Mouse (Mus musculus) granulocyte monocyte progenitor cell, adult 5-6 weeks (primary cell): ENCODE data around the gene Tbc1d1. TPM values are rescaled to one million over a fixed set of nuclear protein-coding genes. Genes with fewer than 3 reads are reported as not detected.

Experiments used
- ATAC-seq: replicated peaks from 2 replicates; pipeline ENCODE4 v1.8.0; 2016; ENCODE audit warnings: mild to moderate bottlenecking, moderate TSS enrichment, inconsistent platforms; ENCODE audit not compliant: poor library complexity, severe bottlenecking
- total RNA-seq, 2 experiments: library from RNA; stranded (forward) in 1 of 2; stranded (reverse) in 1 of 2; fragments of 200-712, 200-1000 nt in 1 of 2; fragments of >200 nt in 1 of 2; fragmentation: Nextera tagmentation in 1 of 2; gene quantifications; 2 replicates each; pipeline ENCODE4 v1.2.3; 2014 to 2017

Tbc1d1 gene
- total RNA-seq, 2 experiments from 2014 or later = 18.5 to 33.6 TPM

GRCm38 (mm10) chr5:64201071-64201470, 45.0 kb downstream of the Tbc1d1 start:
- no peak for ATAC-seq

- ATAC-seq = peak; percentile 76
Measured at GRCm38 (mm10) chr5:64202306-64202705, 46.2 kb downstream of the Tbc1d1 start.

- peak; percentile 82 for ATAC-seq
Measured at GRCm38 (mm10) chr5:64205610-64206009, 49.5 kb downstream of the Tbc1d1 start.

GRCm38 (mm10) chr5:64206431-64206830, 50.3 kb downstream of the Tbc1d1 start:
- ATAC-seq = no peak

DNA sequence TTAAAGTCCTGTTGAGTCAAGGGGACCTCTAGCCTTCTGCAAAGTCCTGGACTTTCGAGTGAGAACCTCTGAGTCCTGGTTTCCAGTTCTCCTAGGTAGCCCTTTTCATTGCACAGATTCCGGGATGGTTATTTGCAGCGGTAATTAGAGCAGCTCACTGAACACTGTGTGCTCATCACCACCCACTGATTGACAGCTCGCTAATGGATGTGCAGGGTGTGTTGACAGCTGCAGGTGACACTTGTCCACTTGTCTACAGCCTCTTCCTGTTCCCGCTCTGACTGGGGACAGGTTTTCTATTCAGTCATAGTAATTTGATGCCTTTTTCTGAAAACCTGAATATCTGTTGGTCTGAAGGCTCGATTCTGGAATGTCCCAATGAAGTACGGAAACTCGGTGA, 50.8 kb downstream of the Tbc1d1 start:
- ATAC-seq = no peak

GRCm38 (mm10) chr5:64207800-64208199, 51.7 kb downstream of the Tbc1d1 start:
- ATAC-seq = no peak

DNA sequence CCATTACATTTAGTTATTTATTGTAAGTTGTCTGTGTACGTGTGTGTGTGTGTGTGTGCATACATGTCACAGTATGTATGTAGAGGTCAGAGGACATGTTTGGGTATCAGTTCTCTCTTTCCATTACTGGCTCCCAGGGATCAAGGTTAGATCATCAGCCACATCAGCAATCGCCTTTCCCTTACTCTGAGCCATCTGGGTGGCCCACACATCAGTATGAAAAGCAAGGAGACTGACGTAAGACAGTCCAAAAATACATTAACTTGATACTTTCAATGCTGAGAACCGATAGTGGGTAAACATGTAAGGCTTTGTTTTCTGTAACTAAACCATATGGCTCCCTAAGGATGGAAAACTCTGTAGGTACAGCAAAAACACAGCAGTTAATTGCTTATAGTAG, 54.7 kb downstream of the Tbc1d1 start:
- peak; percentile 22 for ATAC-seq

DNA sequence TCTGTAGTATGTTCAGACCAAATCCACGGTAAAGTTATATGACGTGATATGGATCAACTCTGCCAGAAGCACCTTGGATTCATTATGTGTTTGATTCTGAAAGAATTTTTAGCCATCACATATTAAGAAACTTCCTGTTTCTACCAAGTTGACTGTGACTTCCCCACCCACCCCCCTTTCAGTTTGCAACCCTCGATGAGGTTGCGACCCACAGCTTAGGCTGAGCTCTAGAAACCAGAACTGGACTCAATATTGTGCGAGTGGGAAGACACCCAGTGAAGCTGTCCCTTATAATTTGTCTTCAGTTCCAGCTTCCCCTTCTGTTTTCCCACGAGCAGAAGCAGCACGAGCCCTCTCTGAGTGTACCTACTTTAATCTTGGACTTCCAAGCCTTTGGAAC, 55.2 kb downstream of the Tbc1d1 start:
- peak; percentile 77 for ATAC-seq

DNA sequence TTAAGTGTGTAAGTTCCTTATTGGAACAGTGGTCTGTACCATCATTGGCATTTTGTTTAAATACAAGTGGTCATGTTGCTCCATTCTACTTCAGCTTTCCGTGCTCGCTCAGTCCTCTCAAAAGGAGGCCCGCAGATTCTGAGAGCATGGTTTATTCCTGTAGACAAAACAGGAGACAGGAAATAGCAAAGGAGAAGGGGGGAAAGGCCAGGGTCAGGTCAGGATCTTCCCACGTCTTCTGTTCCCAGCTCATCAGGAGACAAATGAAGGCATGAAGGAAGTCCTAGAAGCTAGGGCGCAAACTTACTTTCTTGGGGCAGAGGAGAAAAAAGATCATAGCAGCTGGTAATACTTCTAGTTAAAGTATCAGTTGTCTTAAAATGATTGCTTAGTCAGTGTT, 56.1 kb downstream of the Tbc1d1 start:
- ATAC-seq = peak; percentile 15

DNA sequence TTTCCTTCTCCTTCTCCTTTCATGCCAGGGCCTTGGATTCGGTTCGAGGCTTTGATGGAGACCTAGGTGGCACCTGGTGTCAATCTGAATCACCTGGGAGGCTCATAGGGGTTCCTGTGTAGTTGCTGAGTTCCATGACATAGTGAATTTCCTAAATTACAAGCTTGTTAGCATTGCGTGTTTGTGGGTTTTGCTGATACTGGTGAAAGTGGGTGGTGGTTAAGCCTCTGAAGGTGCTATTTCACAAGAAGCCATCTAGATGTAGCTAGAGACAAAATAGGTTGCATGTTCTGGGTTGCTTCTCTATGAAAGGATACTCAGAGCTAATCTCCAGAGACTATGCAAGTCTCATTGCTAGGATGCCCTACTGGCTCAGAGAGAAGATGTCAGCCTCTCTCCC, 56.5 kb downstream of the Tbc1d1 start:
- peak; percentile 61 for ATAC-seq

GRCm38 (mm10) chr5:64215806-64216205, 59.7 kb downstream of the Tbc1d1 start:
- no peak for ATAC-seq

- ATAC-seq = no peak
Measured at GRCm38 (mm10) chr5:64216326-64216725, 60.2 kb downstream of the Tbc1d1 start.

GRCm38 (mm10) chr5:64217256-64217655, 61.2 kb downstream of the Tbc1d1 start:
- no peak for ATAC-seq

DNA sequence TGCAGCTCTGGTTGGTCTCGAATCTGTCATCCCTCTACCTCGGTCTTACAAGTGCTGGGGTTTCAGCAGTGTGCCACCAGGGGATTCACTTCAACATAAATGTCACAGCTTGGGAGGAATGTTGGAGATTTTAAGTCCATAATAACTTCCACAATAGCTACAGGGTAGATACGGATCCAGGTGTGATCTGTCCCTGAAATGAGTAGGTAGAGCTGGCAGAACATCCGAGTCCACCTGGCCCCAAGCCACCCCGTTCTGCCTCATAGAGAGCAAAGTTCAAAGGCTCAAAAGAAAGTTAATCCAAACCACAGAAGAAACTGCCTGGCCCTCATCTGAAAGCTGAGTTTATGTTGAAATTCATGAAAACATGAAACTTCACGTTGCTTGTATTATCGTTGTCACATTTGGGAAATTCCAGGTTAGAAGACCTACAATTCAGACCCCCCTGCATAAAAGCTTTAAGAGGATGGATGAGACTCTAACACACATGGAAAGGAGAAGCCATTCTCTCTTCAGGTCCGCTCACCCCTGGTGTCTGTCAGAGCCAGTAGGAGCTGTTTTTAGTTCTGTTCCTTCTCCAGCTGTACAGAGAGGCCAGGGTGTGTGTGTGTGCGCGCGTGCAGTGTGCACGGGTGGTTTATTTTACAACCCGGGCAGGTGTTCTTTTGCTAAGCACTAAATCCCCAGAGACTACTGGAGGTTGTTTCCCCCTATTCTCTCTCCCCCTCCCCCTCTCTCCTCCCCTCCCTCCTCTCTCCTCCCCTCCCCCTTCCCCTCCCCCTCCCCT, 61.9 kb downstream of the Tbc1d1 start:
- ATAC-seq = no peak; the same call in 1 of the 2 replicates

GRCm38 (mm10) chr5:64218603-64218999, 62.5 kb downstream of the Tbc1d1 start:
- no peak for ATAC-seq

DNA sequence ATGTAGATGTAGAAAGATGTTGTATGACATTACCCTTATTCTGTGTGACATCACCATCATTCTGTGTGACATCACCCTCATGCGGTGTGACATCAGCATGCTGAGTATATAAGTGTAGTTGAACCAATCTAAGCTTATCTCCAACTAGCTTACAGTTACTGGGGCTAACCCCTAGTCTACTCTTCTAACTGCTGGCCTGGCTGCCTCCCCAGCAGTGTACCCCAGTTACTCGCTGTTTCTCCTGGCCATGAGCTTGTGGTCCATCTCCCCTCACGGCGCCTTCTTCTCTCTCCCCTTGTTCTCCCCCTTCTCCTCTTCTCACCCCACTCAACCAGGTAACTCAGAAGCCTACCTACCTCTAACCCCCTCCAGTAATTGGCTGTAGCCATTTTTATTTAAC, 64.7 kb downstream of the Tbc1d1 start:
- ATAC-seq = no peak

- no peak for ATAC-seq
Measured at GRCm38 (mm10) chr5:64224735-64225425, 68.8 kb downstream of the Tbc1d1 start.

GRCm38 (mm10) chr5:64228252-64228651, 72.1 kb downstream of the Tbc1d1 start:
- ATAC-seq = no peak

DNA sequence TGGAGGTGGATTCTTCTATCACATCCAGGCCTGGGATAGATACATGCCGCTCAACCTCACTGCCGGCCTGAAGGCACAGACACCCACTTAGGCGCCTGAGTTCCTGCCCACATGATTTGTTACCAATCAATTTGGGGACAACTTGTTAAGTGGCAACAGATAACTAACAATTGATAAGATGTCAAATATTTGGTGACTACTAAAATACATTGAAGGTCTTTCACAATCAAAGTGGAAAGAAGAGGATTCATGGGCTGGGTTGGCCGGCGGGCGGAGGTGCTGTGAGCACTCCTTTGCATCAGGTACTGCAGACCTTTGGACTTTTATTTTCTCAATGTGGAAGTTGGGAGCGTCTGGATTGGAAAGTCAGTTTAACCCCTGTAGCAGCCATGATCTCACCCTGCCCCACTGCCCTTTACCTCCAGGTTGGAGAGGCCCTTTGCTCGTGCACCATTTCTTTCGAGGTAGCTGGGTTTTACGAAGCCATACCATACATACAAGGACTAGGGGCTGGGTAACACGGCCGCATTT, 73.3 kb downstream of the Tbc1d1 start:
- ATAC-seq = no peak

- ATAC-seq = peak; percentile 93
Measured at GRCm38 (mm10) chr5:64230061-64230466, 74.0 kb downstream of the Tbc1d1 start.

DNA sequence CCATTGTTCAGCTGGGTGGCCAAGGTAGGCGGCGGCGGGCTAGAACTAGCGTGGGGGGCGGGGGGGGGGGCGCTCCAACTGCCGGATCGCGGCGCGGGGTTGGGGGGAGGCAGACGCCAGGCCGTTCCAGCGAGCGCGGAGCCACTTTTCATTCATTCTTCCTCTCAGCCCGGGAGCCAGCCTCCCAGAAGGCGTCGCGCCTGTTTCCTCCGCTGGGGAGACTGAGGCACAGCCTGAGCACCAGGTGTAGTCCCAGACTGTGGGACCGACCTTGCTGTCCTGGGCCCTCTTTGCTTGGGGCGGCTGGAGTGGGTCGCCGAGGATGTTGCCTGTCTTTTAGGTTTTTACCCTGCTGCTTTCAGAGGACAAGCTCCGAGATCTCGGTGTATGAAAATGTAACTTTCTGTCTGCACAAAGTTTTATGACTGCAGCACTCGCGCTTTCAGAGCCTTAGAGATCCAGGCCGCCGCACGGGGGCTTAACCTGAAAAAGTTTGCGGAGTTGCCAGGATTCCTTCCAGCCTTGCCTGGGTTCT, 74.5 kb downstream of the Tbc1d1 start:
- no peak for ATAC-seq
